Mouse (Mus musculus): ENCODE measurements around the gene Pck1.

Gene Pck1

DNA sequence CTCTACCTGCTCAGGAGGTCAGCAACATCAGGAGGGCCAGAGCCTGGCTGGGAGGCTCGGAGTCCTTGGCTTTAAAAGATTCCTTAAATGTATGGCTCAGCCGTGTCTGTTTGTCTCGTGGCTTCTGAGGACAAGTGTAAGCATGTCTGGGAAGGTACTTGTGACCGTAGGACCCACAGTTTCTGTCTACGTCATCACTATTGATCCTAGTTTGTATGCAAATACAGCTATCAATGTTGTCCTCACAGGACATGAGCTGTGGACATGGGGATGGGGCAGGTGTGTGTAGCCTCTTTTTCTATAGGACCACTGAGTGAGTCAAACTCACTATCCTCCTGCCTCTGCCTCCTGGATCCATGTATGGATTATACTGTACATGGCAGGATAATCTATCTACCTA lies 4.8 kb upstream of the Pck1 start:
- in situ Hi-C loops (cut with MboI, MseI) = no loop called here

DNA sequence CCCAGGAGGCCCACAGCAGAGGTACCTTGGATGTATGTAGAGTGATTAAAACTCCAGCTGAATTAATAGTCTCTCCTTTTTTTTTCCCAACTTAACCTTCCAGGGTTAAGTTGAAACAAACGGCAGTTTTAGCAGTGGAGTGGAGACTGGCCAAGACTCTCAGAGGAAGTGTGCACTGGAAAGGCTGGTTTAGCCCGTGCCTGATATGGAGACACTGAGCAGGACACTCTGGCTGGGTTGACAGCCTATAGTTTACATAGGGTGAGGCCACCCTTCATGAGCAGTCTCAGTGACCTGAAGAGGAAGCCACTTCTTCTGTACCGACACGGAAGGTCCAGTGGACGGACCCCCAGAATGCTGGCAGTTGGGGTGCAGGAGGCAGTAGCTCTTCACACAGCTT lies 1.5 kb upstream of the Pck1 start:
- in situ Hi-C loops (cut with MboI, MseI) = no loop called here

DNA sequence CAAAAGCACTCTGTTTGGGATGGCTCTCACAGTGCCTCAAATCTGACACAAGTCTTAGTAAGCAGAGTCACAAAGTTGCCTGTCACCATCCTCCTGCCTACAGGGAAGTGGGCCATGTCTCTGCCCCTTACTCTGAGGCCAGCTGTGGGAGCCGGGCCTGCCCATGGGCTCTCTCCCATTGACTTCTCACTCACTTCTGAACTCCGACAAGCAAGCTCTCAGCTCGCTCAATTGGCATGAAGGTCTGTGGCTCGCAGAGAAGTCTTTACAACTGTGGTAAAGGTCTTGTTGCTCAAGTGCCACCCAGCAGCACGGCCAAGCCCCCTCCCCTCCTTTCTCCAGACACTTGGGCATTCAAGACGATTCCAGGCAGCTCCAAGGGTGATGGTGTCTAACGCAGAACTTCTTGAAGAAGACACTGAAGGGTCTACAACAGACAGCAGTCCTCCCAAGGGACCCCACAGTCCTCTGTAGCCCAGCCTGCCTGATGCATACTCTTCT lies 1.0 kb upstream of the Pck1 start:
- in situ Hi-C loops (cut with MboI, MseI) = no loop called here

DNA sequence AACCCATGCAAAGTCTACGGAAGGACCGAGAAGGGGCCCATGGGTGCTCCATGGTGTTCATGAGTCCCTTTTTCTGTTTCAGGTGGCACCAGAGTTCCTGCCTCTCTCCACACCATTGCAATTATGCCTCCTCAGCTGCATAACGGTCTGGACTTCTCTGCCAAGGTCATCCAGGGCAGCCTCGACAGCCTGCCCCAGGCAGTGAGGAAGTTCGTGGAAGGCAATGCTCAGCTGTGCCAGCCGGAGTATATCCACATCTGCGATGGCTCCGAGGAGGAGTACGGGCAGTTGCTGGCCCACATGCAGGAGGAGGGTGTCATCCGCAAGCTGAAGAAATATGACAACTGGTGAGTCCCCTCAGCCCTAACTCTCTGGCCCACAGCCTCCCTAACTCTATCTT lies 418 bp downstream of the Pck1 start:
- in situ Hi-C loops (cut with MboI, MseI) = no loop called here

DNA sequence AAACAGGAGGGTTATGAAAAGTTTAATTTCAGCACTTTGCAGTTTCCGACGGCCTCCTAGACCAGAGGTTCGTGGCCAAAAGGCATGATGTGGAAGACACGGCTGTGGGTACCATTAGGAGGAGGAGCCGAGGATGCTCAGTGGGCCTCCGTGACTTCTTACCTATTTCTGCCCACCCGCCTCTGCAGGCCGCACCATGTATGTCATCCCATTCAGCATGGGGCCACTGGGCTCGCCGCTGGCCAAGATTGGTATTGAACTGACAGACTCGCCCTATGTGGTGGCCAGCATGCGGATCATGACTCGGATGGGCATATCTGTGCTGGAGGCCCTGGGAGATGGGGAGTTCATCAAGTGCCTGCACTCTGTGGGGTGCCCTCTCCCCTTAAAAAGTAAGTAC lies 1.7 kb downstream of the Pck1 start:
- in situ Hi-C loops (cut with MboI, MseI) = no loop called here

DNA sequence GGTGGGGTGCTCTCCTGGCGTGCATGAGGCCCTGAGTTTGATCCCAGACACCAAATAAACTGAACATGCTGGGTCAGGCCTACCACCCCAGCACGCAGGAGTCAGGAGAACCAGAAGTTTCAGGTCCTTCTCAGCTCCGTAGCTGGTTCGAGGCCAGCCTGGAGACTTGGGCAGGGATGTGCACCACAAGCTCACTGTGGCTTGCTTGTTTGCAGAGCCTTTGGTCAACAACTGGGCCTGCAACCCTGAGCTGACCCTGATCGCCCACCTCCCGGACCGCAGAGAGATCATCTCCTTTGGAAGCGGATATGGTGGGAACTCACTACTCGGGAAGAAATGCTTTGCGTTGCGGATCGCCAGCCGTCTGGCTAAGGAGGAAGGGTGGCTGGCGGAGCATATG lies 2.1 kb downstream of the Pck1 start:
- in situ Hi-C loops (cut with MboI, MseI) = no loop called here

DNA sequence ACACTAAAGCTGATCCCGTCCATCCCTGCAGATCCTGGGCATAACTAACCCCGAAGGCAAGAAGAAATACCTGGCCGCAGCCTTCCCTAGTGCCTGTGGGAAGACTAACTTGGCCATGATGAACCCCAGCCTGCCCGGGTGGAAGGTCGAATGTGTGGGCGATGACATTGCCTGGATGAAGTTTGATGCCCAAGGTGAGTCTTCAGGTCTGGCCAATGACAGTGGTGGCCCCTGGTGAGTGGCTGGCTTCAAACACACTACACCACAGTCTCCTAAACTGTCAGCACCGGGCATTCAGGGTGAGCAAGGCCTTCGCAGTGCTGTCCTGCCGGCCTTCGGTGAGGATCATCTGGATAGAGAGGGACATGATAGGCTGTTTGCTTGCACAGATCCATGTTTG lies 3.1 kb downstream of the Pck1 start:
- in situ Hi-C loops (cut with MboI, MseI) = no loop called here

DNA sequence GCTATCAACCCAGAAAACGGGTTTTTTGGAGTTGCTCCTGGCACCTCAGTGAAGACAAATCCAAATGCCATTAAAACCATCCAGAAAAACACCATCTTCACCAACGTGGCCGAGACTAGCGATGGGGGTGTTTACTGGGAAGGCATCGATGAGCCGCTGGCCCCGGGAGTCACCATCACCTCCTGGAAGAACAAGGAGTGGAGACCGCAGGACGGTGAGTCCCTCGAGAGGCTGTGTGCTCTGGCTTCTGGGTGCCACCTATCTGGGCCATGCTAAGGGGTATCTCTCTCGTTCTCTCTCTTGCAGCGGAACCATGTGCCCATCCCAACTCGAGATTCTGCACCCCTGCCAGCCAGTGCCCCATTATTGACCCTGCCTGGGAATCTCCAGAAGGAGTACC lies 4.1 kb downstream of the Pck1 start:
- in situ Hi-C loops (cut with MboI, MseI) = no loop called here

DNA sequence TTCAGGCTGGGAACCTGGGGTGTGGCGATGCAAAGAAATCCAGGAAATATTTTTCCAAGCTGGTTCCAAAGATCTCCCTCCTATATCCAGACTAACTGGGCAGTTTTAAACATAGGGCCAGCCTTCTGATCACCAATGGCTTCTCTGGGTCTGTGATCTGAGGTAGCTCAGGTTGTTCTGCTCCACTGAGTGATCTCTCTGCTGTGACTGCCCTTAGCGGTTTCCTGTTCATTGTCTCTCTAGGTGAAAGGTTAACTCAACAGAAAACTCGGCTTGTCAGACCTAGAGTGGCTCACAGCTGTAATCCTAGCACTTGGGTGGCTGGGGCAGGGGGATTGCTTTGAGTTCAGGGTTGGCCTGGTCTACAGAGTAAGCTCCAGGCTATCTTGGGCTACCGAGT lies 4.5 kb downstream of the Pck1 start:
- in situ Hi-C loops (cut with MboI, MseI) = no loop called here

DNA sequence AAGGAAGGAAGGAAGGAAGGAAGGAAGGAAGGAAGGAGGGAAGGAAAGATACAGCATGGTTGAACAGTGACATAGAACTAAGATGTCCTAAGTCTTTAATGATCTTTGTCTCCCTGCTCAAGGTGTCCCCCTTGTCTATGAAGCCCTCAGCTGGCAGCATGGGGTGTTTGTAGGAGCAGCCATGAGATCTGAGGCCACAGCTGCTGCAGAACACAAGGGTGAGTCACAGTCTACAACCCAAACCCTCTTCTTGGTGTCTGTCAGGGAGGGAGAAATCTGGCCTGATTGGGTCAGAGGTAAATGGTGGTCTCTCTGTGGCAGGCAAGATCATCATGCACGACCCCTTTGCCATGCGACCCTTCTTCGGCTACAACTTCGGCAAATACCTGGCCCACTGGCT lies 5.0 kb downstream of the Pck1 start:
- in situ Hi-C loops (cut with MboI, MseI) = no loop called here

DNA sequence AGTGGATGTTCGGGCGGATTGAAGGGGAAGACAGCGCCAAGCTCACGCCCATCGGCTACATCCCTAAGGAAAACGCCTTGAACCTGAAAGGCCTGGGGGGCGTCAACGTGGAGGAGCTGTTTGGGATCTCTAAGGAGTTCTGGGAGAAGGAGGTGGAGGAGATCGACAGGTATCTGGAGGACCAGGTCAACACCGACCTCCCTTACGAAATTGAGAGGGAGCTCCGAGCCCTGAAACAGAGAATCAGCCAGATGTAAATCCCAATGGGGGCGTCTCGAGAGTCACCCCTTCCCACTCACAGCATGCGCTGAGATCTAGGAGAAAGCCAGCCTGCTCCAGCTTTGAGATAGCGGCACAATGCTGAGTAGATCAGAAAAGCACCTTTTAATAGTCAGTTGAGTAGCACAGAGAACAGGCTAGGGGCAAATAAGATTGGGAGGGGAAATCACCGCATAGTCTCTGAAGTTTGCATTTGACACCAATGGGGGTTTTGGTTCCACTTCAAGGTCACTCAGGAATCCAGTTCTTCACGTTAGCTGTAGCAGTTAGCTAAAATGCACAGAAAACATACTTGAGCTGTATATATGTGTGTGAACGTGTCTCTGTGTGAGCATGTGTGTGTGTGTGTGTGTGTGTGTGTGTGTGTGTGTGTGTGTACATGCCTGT lies 5.7 kb downstream of the Pck1 start:
- in situ Hi-C loops (cut with MboI, MseI) = no loop called here

DNA sequence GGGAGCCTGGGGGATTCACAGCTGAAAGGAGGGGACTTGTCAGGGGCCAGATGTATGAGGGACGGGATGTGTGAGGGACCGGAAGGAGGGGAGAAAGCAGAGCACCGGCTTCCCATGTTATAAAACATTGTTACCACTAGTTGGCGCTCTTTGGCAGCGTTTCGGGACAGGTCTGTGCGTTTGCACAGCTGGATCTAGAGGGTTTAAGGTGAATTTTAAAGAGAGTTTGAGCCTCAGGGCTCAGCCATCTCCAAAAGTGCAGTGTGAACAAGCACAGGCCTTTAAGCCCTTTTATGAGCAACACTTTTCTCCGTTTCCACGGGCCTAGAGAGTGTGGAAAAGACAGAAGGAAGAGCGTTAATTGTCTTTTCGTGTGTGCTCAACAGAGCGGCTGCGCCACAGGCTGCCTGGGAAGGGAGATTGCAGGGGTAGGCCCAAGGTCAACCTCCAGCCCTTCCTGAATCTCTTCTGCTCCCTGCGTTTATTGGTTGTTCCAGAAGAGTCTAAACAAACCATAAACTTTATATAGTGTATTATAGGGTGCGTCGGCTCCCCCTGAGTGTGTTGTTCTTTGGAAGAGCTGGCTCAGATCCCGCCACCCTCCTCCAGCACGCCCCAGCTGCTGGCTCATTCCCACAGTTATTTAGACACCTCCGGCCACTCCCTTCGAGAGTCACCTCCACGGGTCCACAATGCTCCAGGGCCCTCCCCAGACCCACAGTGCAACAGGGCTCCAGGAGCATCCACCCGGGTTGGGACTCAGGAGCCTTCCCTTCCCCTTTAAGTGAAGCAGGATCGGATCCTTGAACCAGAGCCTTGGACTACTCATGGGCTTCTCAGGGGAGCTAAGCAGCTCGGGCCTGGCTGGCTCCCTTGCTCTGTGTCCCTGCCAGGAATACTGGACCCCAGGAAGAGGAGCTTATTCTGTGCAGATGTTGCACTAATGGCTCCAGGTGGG lies 6.8 kb downstream of the Pck1 start:
- in situ Hi-C loops (cut with MboI, MseI) = no loop called here

DNA sequence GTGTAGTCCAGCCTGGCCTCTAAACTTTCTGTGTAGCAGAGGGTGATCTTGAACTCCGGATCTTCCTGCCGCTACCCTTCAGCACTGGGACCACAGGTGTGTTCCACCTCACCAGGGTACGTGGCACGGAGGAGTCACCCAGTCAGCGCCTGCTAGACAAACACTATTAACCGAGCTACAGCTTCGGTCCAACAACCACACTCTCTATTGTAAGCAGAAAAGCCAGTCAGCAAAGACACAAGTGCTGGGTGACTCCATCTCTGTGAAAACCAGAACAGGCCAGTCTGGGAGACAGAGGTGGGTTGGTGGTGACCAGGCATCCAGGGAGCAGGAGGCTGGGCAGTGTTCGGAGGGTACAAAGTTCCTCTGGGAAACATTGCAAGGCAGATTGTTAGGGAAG lies 10.5 kb downstream of the Pck1 start:
- in situ Hi-C loops (cut with MboI, MseI) = no loop called here

DNA sequence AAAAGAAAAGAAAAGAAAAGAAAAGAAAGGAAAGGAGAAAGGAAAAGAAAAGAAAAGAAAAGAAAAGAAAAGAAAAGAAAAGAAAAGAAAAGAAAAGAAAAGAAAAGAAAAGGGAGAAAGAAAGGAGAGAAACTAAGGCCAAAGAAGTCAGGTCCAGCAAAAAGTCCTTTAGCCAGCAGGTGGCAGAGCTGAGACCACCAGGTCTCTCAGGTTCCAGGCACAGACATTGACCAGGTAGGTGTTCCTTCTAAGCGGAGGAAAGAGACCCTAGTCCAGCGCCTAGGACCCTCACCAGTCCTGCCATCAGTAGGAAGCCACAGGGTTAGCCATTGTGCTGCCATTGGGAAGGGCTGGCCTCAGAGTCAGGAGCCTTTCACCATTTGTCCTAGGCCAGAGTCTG lies 11.5 kb downstream of the Pck1 start:
- in situ Hi-C loops (cut with MboI, MseI) = no loop called here

DNA sequence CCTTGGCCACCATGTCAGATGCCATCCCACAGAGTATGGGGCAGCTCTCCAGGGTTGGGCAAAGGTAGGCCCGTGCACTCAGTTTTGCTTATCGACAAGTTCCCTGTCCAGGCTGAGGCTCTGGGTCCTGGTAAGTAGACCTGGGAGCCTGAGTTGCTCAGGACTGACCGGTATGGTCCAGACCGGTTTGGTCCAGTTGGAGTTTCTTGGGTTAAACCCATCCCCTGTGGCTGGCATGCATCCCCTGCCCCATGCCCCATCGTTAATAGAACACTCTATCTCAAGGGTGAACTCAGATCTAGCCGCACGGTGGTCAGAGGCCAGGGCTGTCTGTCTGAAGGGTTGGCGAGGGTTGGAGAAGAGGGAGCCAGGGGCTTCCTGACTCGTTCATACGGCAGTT lies 12.1 kb downstream of the Pck1 start:
- in situ Hi-C loops (cut with MboI, MseI) = no loop called here

DNA sequence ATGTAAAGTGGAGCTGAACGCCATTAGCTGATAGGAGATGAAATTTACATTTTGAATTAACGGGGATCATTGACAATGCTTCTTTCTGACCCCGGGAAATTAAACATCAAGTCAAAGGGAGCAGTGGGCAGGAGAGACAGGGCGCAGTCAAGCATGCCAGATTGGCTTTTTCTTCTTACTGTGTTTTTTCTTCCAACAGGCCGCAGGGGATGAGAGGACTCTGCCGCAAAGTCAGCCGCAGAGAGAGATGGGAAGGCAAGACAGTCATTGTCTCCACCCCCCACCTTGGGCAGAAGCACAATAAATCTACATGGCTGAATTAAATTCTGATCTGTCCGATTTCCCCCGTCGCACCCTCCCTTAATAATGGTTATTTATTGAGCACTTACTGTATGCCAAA lies 12.5 kb downstream of the Pck1 start:
- in situ Hi-C loops (cut with MboI, MseI) = no loop called here

DNA sequence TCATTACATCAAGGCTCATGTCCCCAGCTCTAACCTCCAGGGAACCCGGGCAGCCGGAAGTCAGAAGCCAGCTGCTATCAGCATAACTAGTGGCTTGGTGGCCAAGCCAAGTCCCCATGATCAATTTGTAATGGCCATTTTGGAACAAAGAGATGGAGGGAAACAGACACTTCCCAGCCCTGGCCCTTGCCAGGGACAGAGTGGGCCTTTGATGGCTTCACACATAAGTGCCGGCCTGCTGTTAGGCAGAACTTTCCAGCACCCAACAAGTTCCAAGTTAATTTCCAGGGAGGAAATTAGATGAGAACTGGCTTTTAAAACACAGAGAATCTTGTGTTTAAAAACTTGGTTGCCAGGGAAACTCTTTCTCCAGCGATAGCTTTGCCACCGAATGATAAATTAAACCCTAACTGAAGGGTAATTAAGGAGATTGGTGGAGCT lies 15.6 kb downstream of the Pck1 start:
- in situ Hi-C loops (cut with MboI, MseI) = no loop called here

DNA sequence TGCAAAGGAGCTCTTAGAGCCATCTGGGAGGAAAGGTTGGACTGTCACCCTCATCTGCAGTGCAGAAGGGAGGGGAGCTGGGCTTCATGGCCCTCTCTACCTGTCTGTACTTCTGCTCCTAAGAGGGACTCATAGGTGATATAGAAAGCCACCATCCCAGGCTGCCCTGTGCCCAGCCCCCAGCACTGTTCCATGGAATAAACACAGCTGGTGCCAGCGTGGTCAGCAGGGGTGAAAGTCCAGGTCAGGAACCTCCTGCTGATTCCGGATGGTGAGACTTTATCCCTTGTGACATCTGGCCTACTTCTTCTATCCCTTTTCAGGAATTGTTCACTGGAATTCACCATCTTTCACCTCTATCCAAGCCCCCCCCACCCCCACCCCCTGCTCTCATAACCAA lies 17.2 kb downstream of the Pck1 start:
- in situ Hi-C loops (cut with MboI, MseI) = no loop called here

DNA sequence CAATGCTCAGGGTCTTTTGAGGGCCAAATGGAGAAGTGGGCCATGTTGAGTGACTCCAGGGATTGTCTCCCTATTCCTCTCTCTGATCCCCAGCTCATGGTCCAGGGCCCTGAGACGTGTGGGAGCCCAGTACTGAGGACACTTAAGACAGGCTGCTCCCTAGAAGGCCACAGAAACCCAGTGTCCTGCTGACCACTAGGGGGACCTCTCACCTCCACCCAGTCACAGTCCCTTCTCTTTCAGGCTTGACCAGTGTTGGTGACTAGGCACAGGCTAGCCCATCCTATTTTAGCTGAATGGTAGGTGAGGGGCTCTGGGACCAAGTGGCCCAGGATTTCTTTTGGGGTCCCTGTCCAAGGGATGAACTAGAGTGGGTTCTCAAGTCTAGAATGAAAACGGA lies 17.9 kb downstream of the Pck1 start:
- in situ Hi-C loops (cut with MboI, MseI) = no loop called here

DNA sequence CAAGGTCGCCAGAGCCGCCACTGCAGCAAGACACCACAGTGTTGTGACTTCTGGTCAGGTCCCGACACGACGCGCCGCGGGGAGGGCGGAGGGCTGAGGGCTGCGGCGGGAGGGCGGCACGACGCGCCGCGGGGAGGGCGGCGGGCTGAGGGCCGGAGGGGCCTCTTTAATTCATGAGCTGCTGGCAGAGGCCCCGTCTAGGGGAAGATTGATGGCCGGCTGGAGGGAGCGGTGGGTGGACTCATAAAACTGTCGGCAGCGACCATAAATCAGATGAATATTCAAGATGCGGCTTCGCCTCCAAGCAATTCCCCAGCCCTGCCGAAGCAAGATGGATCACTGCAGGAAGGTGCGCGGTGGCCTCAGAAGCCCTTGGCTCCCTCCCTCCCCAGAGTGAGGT lies 18.6 kb downstream of the Pck1 start:
- in situ Hi-C loops (cut with MboI, MseI) = no loop called here

DNA sequence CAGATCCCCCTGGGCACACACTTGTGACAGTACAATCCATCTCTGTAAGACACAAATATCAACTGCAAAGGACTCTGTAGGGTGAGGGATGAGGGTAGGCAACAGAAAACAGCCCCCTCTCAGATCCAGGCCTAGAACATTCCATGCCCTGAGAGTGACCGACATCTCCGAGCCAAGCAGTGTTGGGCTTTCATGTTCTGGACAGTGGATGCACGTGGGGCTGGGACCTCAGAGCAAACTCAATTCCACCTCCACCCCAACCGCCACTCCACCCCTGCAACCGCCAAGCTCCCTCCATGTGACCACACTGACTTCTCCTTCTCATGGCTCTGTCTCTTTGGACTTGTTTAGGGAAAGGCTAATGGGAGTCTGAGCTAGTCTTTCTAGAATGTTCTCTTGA lies 19.1 kb downstream of the Pck1 start:
- in situ Hi-C loops (cut with MboI, MseI) = no loop called here

DNA sequence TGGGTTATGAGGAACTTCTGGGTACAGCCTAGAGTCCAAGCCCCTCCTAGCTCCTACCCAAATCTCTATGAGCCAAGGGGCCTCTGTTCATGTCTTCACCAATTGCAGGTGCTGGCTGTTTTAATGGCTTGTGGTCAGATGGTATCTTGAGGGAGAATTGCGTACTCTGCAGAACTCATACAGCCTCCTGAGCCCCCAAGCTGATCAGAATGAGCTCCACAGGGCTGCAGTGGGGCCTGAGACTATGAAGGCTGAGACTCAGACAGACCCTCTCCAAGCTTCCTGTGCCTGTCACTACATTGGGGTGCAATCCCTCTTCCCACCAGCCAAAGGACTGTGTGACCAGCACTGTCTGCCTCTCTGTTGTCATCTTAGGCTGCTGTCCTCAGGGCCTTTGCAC lies 19.5 kb downstream of the Pck1 start:
- in situ Hi-C loops (cut with MboI, MseI) = no loop called here

DNA sequence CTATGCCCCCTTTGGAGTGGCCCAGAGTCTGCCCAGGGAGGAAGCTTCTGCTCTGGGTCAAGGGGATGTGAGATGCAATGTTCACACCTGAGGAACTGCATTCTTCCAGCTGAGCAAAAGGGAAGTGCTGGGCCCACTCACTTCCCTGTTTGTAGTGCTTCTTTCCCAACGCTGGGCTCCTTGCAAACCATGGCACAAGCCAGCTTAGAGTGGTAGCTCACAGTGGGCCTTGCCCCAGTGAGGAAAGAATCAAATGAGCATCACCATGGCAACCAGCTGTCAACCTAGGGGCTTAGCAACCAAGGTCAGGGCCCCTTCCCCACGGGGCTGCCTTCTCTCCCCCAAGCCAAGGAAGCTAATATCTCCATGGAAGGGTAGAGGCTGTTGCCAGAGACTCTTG lies 20.2 kb downstream of the Pck1 start:
- in situ Hi-C loops (cut with MboI, MseI) = no loop called here

All from regulatory T cell (primary cell).